Mouse (Mus musculus) heart, embryonic 14.5 days (tissue): ENCODE data around the gene Ccl12. TPM values are rescaled to one million over a fixed set of nuclear protein-coding genes. Genes with fewer than 3 reads are reported as not detected.

Experiments used
- ATAC-seq: fragments of 200-750 bp; cut with Nextera tagmentation; 2 replicates; pipeline ENCODE4 v1.8.0; 2017; ENCODE audit warnings: low read depth, moderate TSS enrichment; ENCODE audit not compliant: insufficient number of reproducible peaks, insufficient read depth, low FRiP score
- H3K27ac ChIP-seq, 2 experiments: fragments of 200-500 bp in 1 of 2; fragments of 300-500 bp in 1 of 2; sonication (generic) in 1 of 2; replicated peaks in 1 of 2; 2 replicates each; pipeline ENCODE4 v1.5.1; 2012 to 2014; ENCODE audit warnings: low read depth in 2 of 2, low read length in 2 of 2, control low read depth in 1 of 2, mild to moderate bottlenecking in 1 of 2, mixed read lengths in 1 of 2; ENCODE audit not compliant: control insufficient read depth in 1 of 2, insufficient read depth in 1 of 2
- H3K27me3 ChIP-seq: fragments of 300-500 bp; sonication (generic); 2 replicates; pipeline ENCODE4 v1.6.1; 2014; ENCODE audit warnings: mild to moderate bottlenecking, low read length, control low read depth; ENCODE audit not compliant: control insufficient read depth, insufficient read depth
- H3K36me3 ChIP-seq: fragments of 300-500 bp; sonication (generic); 2 replicates; pipeline ENCODE4 v1.6.1; 2014; ENCODE audit warnings: mild to moderate bottlenecking, control low read depth, low read length, mixed read lengths; ENCODE audit not compliant: control insufficient read depth, insufficient read depth
- H3K4me1 ChIP-seq, 2 experiments: fragments of 200-500 bp in 1 of 2; fragments of 300-500 bp in 1 of 2; sonication (generic) in 1 of 2; 2 replicates each; pipeline ENCODE4 v1.6.1; 2012 to 2014; ENCODE audit warnings: low read length in 2 of 2, control low read depth in 1 of 2, mixed read lengths in 1 of 2; ENCODE audit not compliant: control insufficient read depth in 2 of 2, insufficient read depth in 2 of 2
- H3K4me2 ChIP-seq: fragments of 300-500 bp; sonication (generic); 2 replicates; pipeline ENCODE4 v1.6.1; 2014; ENCODE audit warnings: mild to moderate bottlenecking, low read length
- H3K4me3 ChIP-seq, 2 experiments: fragments of 200-500 bp in 1 of 2; fragments of 300-500 bp in 1 of 2; sonication (generic) in 1 of 2; 2 replicates each; pipeline ENCODE4 v1.5.1; 2012 to 2014; ENCODE audit warnings: low read length in 2 of 2, mild to moderate bottlenecking in 2 of 2, control low read depth in 1 of 2, low read depth in 1 of 2, moderate library complexity in 1 of 2; ENCODE audit not compliant: control insufficient read depth in 1 of 2, insufficient read depth in 1 of 2
- H3K9ac ChIP-seq: fragments of 300-500 bp; sonication (generic); 2 replicates; pipeline ENCODE4 v1.6.1; 2014; ENCODE audit warnings: mild to moderate bottlenecking, low read length
- H3K9me3 ChIP-seq: fragments of 300-500 bp; sonication (generic); 2 replicates; pipeline ENCODE4 v1.6.1; 2016; ENCODE audit warnings: low read length, control low read depth; ENCODE audit not compliant: control insufficient read depth
- WGBS: fragments of 180-500 bp; shearing (Covaris S2); extraction: QIAGEN DNeasy Blood & Tissue Kit; methylation state at CpG from one replicate; pipeline ENCODE4 v1.1.7; 2014; 5-methylcytosine and 5-hydroxymethylcytosine counted together
- polyA plus RNA-seq: library from polyadenylated mRNA; unstranded; fragments of >200 nt; fragmentation: Nextera tagmentation; extraction: Ambion mirVana; gene quantifications from 2 replicates; pipeline ENCODE4 v1.2.1, GENCODE M21; 2014

Ccl12 gene
- polyA plus RNA-seq, 1 experiment from 2014 or later: 1.9 TPM

DNA sequence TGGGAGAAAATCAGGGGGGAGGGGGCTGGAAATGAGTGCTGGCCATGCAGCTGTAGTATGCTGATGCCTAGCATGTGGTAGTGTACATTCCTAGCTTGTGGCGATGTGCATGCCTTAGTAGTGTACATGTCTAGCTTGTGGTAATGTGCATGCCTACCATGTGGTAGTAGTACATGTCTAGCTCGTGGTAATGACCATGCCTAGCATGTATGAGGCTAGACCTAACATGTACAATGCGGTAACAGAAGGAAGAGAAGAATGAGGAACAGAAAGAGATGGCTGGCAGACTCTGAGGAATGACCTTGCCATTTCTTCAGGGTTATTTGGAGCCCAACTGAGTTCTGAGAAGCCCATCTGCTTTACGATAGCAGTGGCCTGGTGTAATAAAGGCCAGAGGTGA is 558 bp upstream of the Ccl12 start:
- Histone ChIP-seq H3K4me2 (no peak overlapping the region), H3K4me3 (no peak overlapping the region), H3K4me1 (no peaks in the 10 kb centered on the region), H3K9me3 (no peaks in the 10 kb centered on the region), H3K27me3 (no peaks in the 10 kb centered on the region), H3K36me3 (no peaks in the 10 kb centered on the region), H3K9ac (no peak overlapping the region), H3K27ac (no peak overlapping the region)
- 81% methylated on average over 4 of the region's 4 CpGs for WGBS
- ATAC-seq: no peak

DNA sequence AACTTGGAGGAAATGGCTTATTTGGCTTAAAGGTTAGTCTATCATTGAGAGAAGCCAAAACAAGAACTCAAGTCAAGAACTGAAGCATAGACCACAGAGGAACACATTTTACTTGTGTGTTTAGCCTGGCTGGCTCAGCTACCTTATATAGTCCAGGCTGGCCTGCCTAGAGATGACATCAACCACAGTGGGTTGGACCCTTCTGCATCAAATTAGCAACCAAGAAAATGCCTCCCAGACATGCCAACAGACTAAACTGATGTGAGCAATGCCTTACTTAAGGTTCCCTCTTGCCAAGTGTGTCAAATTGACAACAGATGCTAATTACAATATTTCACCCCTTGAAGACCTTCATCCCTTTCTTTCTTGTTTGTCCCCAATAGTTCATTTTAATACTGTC is 8.0 kb downstream of the Ccl12 start:
- Histone ChIP-seq H3K9ac (no peak overlapping the region), H3K4me3 (no peak overlapping the region), H3K27ac (no peak overlapping the region), H3K27me3 (no peaks in the 10 kb centered on the region), H3K4me2 (no peak overlapping the region), H3K36me3 (no peaks in the 10 kb centered on the region), H3K9me3 (no peaks in the 10 kb centered on the region), H3K4me1 (no peaks in the 10 kb centered on the region)
- ATAC-seq: no peak

- WGBS: 57% methylated on average over 6 of the region's 6 CpGs
- no peak overlapping the region for H3K27ac ChIP-seq
- ATAC-seq: no peak
Measured at GRCm38 (mm10) chr11:82110372-82111248, 9.0 kb downstream of the Ccl12 start.

GRCm38 (mm10) chr11:82114885-82115284 is 13.2 kb downstream of the Ccl12 start, which contains the start of gene Ccl8:
Gene Ccl8, plus strand, starts transcription at chr11:82115185.
- H3K36me3 ChIP-seq: no peaks in the 10 kb centered on the region
- H3K4me1 ChIP-seq: no peaks in the 10 kb centered on the region
- H3K27ac ChIP-seq: no peak within 1 kb of the TSS
- no peaks in the 10 kb centered on the region for H3K9me3 ChIP-seq
- no peak within 1 kb of the TSS for H3K4me3 ChIP-seq
- no peak within 1 kb of the TSS for H3K4me2 ChIP-seq
- no peaks in the 10 kb centered on the region for H3K27me3 ChIP-seq
- no peak within 1 kb of the TSS for H3K9ac ChIP-seq
- ATAC-seq: no peak
- WGBS: 72% methylated on average over 3 of the region's 3 CpGs

More at GRCm38 (mm10) chr11:82110372-82111248, 9.0 kb downstream of the Ccl12 start:
- H3K27me3 ChIP-seq: no peaks in the 10 kb centered on the region
- H3K36me3 ChIP-seq: no peaks in the 10 kb centered on the region
- H3K4me3 ChIP-seq: no peak overlapping the region
- H3K4me2 ChIP-seq: no peak overlapping the region
- H3K4me1 ChIP-seq: no peaks in the 10 kb centered on the region
- H3K9me3 ChIP-seq: no peaks in the 10 kb centered on the region
- H3K9ac ChIP-seq: no peak overlapping the region

- ATAC-seq: no peak
- no peak overlapping the region for H3K4me2 ChIP-seq
- no peaks in the 10 kb centered on the region for H3K4me1 ChIP-seq
- H3K4me3 ChIP-seq: no peak overlapping the region
- H3K27me3 ChIP-seq: no peaks in the 10 kb centered on the region
- H3K36me3 ChIP-seq: no peaks in the 10 kb centered on the region
- 77% methylated on average over 3 of the region's 3 CpGs for WGBS
- no peak overlapping the region for H3K9ac ChIP-seq
- H3K9me3 ChIP-seq: no peaks in the 10 kb centered on the region
- H3K27ac ChIP-seq: no peak overlapping the region
Measured at GRCm38 (mm10) chr11:82116041-82116440, 14.4 kb downstream of the Ccl12 start.

DNA sequence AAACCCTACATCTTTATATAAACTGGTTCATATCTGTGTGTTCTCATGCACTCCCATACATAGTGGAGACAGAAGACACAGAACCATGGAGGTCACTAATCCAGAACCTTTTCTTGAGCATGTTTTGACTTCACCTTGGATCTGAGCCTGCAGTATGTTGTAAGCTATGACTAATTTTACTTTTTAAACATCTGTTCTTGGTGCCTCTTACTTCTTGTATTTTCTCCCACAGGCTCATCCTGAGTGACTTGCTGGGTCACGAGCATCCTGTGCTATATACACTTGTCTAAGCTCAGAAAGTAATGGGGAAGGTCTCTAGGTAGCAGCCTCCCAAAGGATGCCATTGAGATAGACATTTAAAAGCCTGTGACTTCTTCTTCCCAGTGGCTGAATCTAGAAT is 31.3 kb downstream of the Ccl12 start:
- H3K4me2 ChIP-seq: no peak overlapping the region
- H3K27me3 ChIP-seq: no peaks in the 10 kb centered on the region
- no peak overlapping the region for H3K9ac ChIP-seq
- H3K9me3 ChIP-seq: no peaks in the 10 kb centered on the region
- H3K36me3 ChIP-seq: no peaks in the 10 kb centered on the region
- no peak overlapping the region for H3K4me3 ChIP-seq
- no peak for ATAC-seq
- H3K4me1 ChIP-seq: no peaks in the 10 kb centered on the region
- 62% methylated on average over 1 of the region's 1 CpGs for WGBS
- no peak overlapping the region for H3K27ac ChIP-seq

- H3K4me3 ChIP-seq: no peak overlapping the region
- 69% methylated on average over 2 of the region's 2 CpGs for WGBS
- no peaks in the 10 kb centered on the region for H3K36me3 ChIP-seq
- no peaks in the 10 kb centered on the region for H3K27me3 ChIP-seq
- ATAC-seq: no peak
- no peaks in the 10 kb centered on the region for H3K9me3 ChIP-seq
- no peak overlapping the region for H3K27ac ChIP-seq
- H3K4me2 ChIP-seq: no peak overlapping the region
- no peaks in the 10 kb centered on the region for H3K4me1 ChIP-seq
- no peak overlapping the region for H3K9ac ChIP-seq
Measured at GRCm38 (mm10) chr11:82136196-82136595, 34.6 kb downstream of the Ccl12 start.
